Mouse (Mus musculus) midbrain, embryonic 12.5 days (tissue): ENCODE data around the gene 2010111I01Rik. TPM values are rescaled to one million over a fixed set of nuclear protein-coding genes. Genes with fewer than 3 reads are reported as not detected.

Experiments used
- ATAC-seq: fragments of 200-750 bp; cut with Nextera tagmentation; 2 replicates; pipeline ENCODE4 v1.8.0; 2017; ENCODE audit warnings: low read depth, moderate TSS enrichment, moderate library complexity; ENCODE audit not compliant: low FRiP score
- H3K27ac ChIP-seq: fragments of 300-500 bp; sonication (generic); replicated peaks from 2 replicates; pipeline ENCODE4 v1.5.1; 2016; ENCODE audit warnings: mild to moderate bottlenecking
- H3K27me3 ChIP-seq: fragments of 300-500 bp; sonication (generic); 2 replicates; pipeline ENCODE4 v1.6.1; 2016; ENCODE audit warnings: mild to moderate bottlenecking
- H3K36me3 ChIP-seq: fragments of 300-500 bp; sonication (generic); 2 replicates; pipeline ENCODE4 v1.6.1; 2016
- H3K4me1 ChIP-seq: fragments of 300-500 bp; sonication (generic); 2 replicates; pipeline ENCODE4 v1.6.1; 2016
- H3K4me2 ChIP-seq: fragments of 300-500 bp; sonication (generic); replicated peaks from 2 replicates; pipeline ENCODE4 v1.6.1; 2016; ENCODE audit warnings: mild to moderate bottlenecking, moderate library complexity
- H3K4me3 ChIP-seq: fragments of 300-500 bp; sonication (generic); 2 replicates; pipeline ENCODE4 v1.5.1; 2016; ENCODE audit warnings: mild to moderate bottlenecking
- H3K9ac ChIP-seq: fragments of 300-500 bp; sonication (generic); replicated peaks from 2 replicates; pipeline ENCODE4 v1.6.1; 2016; ENCODE audit warnings: mild to moderate bottlenecking, moderate library complexity
- H3K9me3 ChIP-seq: fragments of 300-500 bp; sonication (generic); 2 replicates; pipeline ENCODE4 v1.6.1; 2016; ENCODE audit warnings: mild to moderate bottlenecking
- WGBS: fragments of 180-500 bp; shearing (Covaris S2); methylation state at CpG from one replicate; pipeline ENCODE4 v1.1.7; 2016; 5-methylcytosine and 5-hydroxymethylcytosine counted together
- polyA plus RNA-seq: library from polyadenylated mRNA; unstranded; fragments of >200 nt; fragmentation: Nextera tagmentation; extraction: Ambion mirVana; gene quantifications from 2 replicates; pipeline ENCODE4 v1.2.1, GENCODE M21; 2016

2010111I01Rik gene
- polyA plus RNA-seq, 1 experiment from 2014 or later, result 35.7 TPM

GRCm38 (mm10) chr13:63331379-63331778 is 366.7 kb downstream of the 2010111I01Rik start:
- H3K4me2 ChIP-seq, result no peak overlapping the region
- 54% methylated on average over 4 of the region's 4 CpGs for WGBS
- H3K4me3 ChIP-seq, result no peak overlapping the region
- H3K4me1 ChIP-seq, result peaks cover 19% of the 10 kb centered on the region
- H3K9ac ChIP-seq, result no peak overlapping the region
- H3K27ac ChIP-seq, result no peak overlapping the region
- no peak for ATAC-seq
- H3K9me3 ChIP-seq, result no peaks in the 10 kb centered on the region
- peaks cover 7% of the 10 kb centered on the region; the same call in 1 of the 2 replicates for H3K27me3 ChIP-seq
- H3K36me3 ChIP-seq, result no peaks in the 10 kb centered on the region

- peaks cover 32% of the 10 kb centered on the region for H3K4me1 ChIP-seq
- H3K27ac ChIP-seq, result no peak overlapping the region
- ATAC-seq, result no peak
- WGBS, result 54% methylated on average over 4 of the region's 4 CpGs
- no peaks in the 10 kb centered on the region for H3K9me3 ChIP-seq
- no peak overlapping the region for H3K9ac ChIP-seq
- H3K4me2 ChIP-seq, result no peak overlapping the region
- H3K4me3 ChIP-seq, result no peak overlapping the region
- H3K27me3 ChIP-seq, result peaks cover 7% of the 10 kb centered on the region; the same call in 1 of the 2 replicates
- no peaks in the 10 kb centered on the region for H3K36me3 ChIP-seq
These were observed 368.0 kb downstream of the 2010111I01Rik start for GRCm38 (mm10) chr13:63332576-63333300.

- whole genome bisulfite sequencing, result 60% methylated on average over 4 of the region's 4 CpGs
- no peak overlapping the region for H3K4me3 ChIP-seq
- H3K27me3 ChIP-seq, result peaks cover 16% of the 10 kb centered on the region
- H3K36me3 ChIP-seq, result peaks cover 3% of the 10 kb centered on the region; the same call in 1 of the 2 replicates
- no peaks in the 10 kb centered on the region for H3K9me3 ChIP-seq
- no peak for ATAC-seq
- H3K9ac ChIP-seq, result no peak overlapping the region
- H3K4me1 ChIP-seq, result peaks cover 22% of the 10 kb centered on the region
- H3K27ac ChIP-seq, result no peak overlapping the region
- no peak overlapping the region for H3K4me2 ChIP-seq
These were observed 370.9 kb downstream of the 2010111I01Rik start for GRCm38 (mm10) chr13:63335421-63336134.

GRCm38 (mm10) chr13:63336335-63336734 is 371.6 kb downstream of the 2010111I01Rik start:
- 0 out of 2 replicates have a peak overlapping the region, but pooled peaks have one; percentile 47 for H3K27ac ChIP-seq
- WGBS, result 25% methylated on average over 7 of the region's 7 CpGs

GRCm38 (mm10) chr13:63337239-63337960 is 372.7 kb downstream of the 2010111I01Rik start:
- H3K9me3 ChIP-seq, result no peaks in the 10 kb centered on the region
- H3K27me3 ChIP-seq, result peaks cover 16% of the 10 kb centered on the region
- H3K4me2 ChIP-seq, result no peak overlapping the region
- 61% methylated on average over 8 of the region's 8 CpGs for WGBS
- ATAC-seq, result no peak
- H3K27ac ChIP-seq, result no peak overlapping the region
- peaks cover 20% of the 10 kb centered on the region for H3K4me1 ChIP-seq
- H3K36me3 ChIP-seq, result peaks cover 3% of the 10 kb centered on the region; the same call in 1 of the 2 replicates
- H3K9ac ChIP-seq, result no peak overlapping the region
- H3K4me3 ChIP-seq, result no peak overlapping the region

More at GRCm38 (mm10) chr13:63336335-63336734, 371.6 kb downstream of the 2010111I01Rik start:
- peak; percentile 78 for ATAC-seq
- H3K27me3 ChIP-seq, result peaks cover 16% of the 10 kb centered on the region
- H3K4me3 ChIP-seq, result no peak overlapping the region
- no peaks in the 10 kb centered on the region for H3K9me3 ChIP-seq
- H3K9ac ChIP-seq, result no peak overlapping the region
- no peak overlapping the region for H3K4me2 ChIP-seq
- H3K4me1 ChIP-seq, result peaks cover 20% of the 10 kb centered on the region
- H3K36me3 ChIP-seq, result peaks cover 3% of the 10 kb centered on the region; the same call in 1 of the 2 replicates

GRCm38 (mm10) chr13:63339946-63340345 is 375.3 kb downstream of the 2010111I01Rik start:
- peaks cover 20% of the 10 kb centered on the region for H3K4me1 ChIP-seq
- peaks cover 3% of the 10 kb centered on the region; the same call in 1 of the 2 replicates for H3K36me3 ChIP-seq
- no peak overlapping the region for H3K27ac ChIP-seq
- peaks cover 11% of the 10 kb centered on the region for H3K27me3 ChIP-seq
- no peak for ATAC-seq
- H3K9ac ChIP-seq, result no peak overlapping the region
- H3K9me3 ChIP-seq, result no peaks in the 10 kb centered on the region
- H3K4me3 ChIP-seq, result no peak overlapping the region
- WGBS, result 93% methylated on average over 4 of the region's 4 CpGs
- no peak overlapping the region for H3K4me2 ChIP-seq

GRCm38 (mm10) chr13:63342781-63343180 is 378.1 kb downstream of the 2010111I01Rik start:
- no peak for ATAC-seq
- Histone ChIP-seq H3K4me2 (no peak overlapping the region), H3K36me3 (peaks cover 3% of the 10 kb centered on the region; the same call in 1 of the 2 replicates), H3K27ac (no peak overlapping the region), H3K4me1 (0 out of 2 replicates have a peak, but pooled peaks cover under 1% of the 10 kb centered on the region), H3K27me3 (peaks cover 11% of the 10 kb centered on the region), H3K9ac (no peak overlapping the region), H3K4me3 (no peak overlapping the region), H3K9me3 (no peaks in the 10 kb centered on the region)
- 78% methylated on average over 2 of the region's 2 CpGs for WGBS

- Histone ChIP-seq H3K27me3 (peaks cover under 1% of the 10 kb centered on the region; the same call in 1 of the 2 replicates), H3K4me2 (no peak overlapping the region), H3K4me3 (no peak overlapping the region), H3K9me3 (no peaks in the 10 kb centered on the region), H3K27ac (no peak overlapping the region), H3K9ac (no peak overlapping the region), H3K4me1 (no peaks in the 10 kb centered on the region), H3K36me3 (peaks cover 3% of the 10 kb centered on the region; the same call in 1 of the 2 replicates)
- no peak for ATAC-seq
- WGBS, result 94% methylated on average over 3 of the region's 3 CpGs
These were observed 379.8 kb downstream of the 2010111I01Rik start for GRCm38 (mm10) chr13:63344481-63344880.

GRCm38 (mm10) chr13:63345476-63346225 is 381.0 kb downstream of the 2010111I01Rik start:
- no peaks in the 10 kb centered on the region for H3K27me3 ChIP-seq
- H3K4me2 ChIP-seq, result no peak overlapping the region
- H3K4me1 ChIP-seq, result no peaks in the 10 kb centered on the region
- H3K4me3 ChIP-seq, result no peak overlapping the region
- no peaks in the 10 kb centered on the region for H3K9me3 ChIP-seq
- no peak for ATAC-seq
- H3K27ac ChIP-seq, result no peak overlapping the region
- H3K9ac ChIP-seq, result no peak overlapping the region
- WGBS, result 79% methylated on average over 5 of the region's 5 CpGs
- no peaks in the 10 kb centered on the region for H3K36me3 ChIP-seq

- Histone ChIP-seq H3K27me3 (no peaks in the 10 kb centered on the region), H3K9me3 (no peaks in the 10 kb centered on the region), H3K36me3 (no peaks in the 10 kb centered on the region), H3K4me3 (no peak overlapping the region), H3K4me1 (no peaks in the 10 kb centered on the region), H3K9ac (no peak overlapping the region), H3K27ac (no peak overlapping the region), H3K4me2 (no peak overlapping the region)
- no peak for ATAC-seq
- WGBS, result 93% methylated on average over 2 of the region's 2 CpGs
These were observed 382.9 kb downstream of the 2010111I01Rik start for GRCm38 (mm10) chr13:63347639-63348038.

- no peaks in the 10 kb centered on the region for H3K9me3 ChIP-seq
- H3K9ac ChIP-seq, result no peak overlapping the region
- no peak overlapping the region for H3K4me3 ChIP-seq
- no peaks in the 10 kb centered on the region for H3K36me3 ChIP-seq
- WGBS, result 96% methylated on average over 4 of the region's 4 CpGs
- H3K27me3 ChIP-seq, result no peaks in the 10 kb centered on the region
- H3K4me2 ChIP-seq, result no peak overlapping the region
- no peak for ATAC-seq
- no peaks in the 10 kb centered on the region for H3K4me1 ChIP-seq
- no peak overlapping the region for H3K27ac ChIP-seq
These were observed 385.4 kb downstream of the 2010111I01Rik start for GRCm38 (mm10) chr13:63350076-63350475.
